Mouse (Mus musculus): Measurements from ENCODE around the gene March4. TPM values are rescaled to one million over a fixed set of nuclear protein-coding genes. Genes with fewer than 3 reads are reported as not detected.

Gene March4
- polyA plus RNA-seq, 2 experiments = 0.05 TPM; not detected in 1

GRCm38 (mm10) chr1:72400616-72401015 lies 136.1 kb downstream of the March4 start:
- no peak overlapping the region for H3K27ac ChIP-seq (replicated peaks; ENCODE audit: low read depth, low read length)
- H3K9me3 ChIP-seq (ENCODE audit: control insufficient read depth, low read length) = no peaks in the 10 kb centered on the region
- no peaks in the 10 kb centered on the region for H3K4me1 ChIP-seq (ENCODE audit: control insufficient read depth, insufficient read depth, low read length)
- no peak for TF ChIP-seq POLR2A (IDR thresholded peaks at IDR 0.05; ENCODE audit: borderline replicate concordance, extremely low read depth, insufficient read depth, insufficient read length)
- no peak overlapping the region for H3K4me3 ChIP-seq (replicated peaks; ENCODE audit: low read length)
- peaks cover 8% of the 10 kb centered on the region for H3K36me3 ChIP-seq (ENCODE audit: control insufficient read depth, insufficient read depth, low read length)
- DNase-seq (ENCODE audit: low spot score) = peak; percentile 27
- no peak for ATAC-seq (ENCODE audit: low FRiP score, low read depth)
- no peak overlapping the region for H3K9ac ChIP-seq (ENCODE audit: low read depth, low read length, severe bottlenecking)
- no peak overlapping the region for H3K4me2 ChIP-seq (replicated peaks; ENCODE audit: low read depth, low read length, severe bottlenecking)
- no peaks in the 10 kb centered on the region for H3K27me3 ChIP-seq (ENCODE audit: control insufficient read depth, insufficient read depth, low read length)
- WGBS = 66% methylated on average over 9 of the region's 9 CpGs

GRCm38 (mm10) chr1:72399720-72400401 lies 136.9 kb downstream of the March4 start:
- TF ChIP-seq POLR2A (IDR thresholded peaks at IDR 0.05; ENCODE audit: borderline replicate concordance, extremely low read depth, insufficient read depth, insufficient read length) = no peak
- Histone ChIP-seq H3K36me3 (ENCODE audit: control insufficient read depth, insufficient read depth, low read length) (peaks cover 15% of the 10 kb centered on the region), H3K9me3 (ENCODE audit: control insufficient read depth, low read length) (no peaks in the 10 kb centered on the region), H3K4me1 (ENCODE audit: control insufficient read depth, insufficient read depth, low read length) (no peaks in the 10 kb centered on the region), H3K4me2 (replicated peaks; ENCODE audit: low read depth, low read length, severe bottlenecking) (no peak overlapping the region), H3K4me3 (replicated peaks; ENCODE audit: low read length) (no peak overlapping the region), H3K27me3 (ENCODE audit: control insufficient read depth, insufficient read depth, low read length) (no peaks in the 10 kb centered on the region), H3K27ac (replicated peaks; ENCODE audit: low read depth, low read length) (no peak overlapping the region), H3K9ac (ENCODE audit: low read depth, low read length, severe bottlenecking) (no peak overlapping the region)
- no peak for DNase-seq (ENCODE audit: low spot score)
- 80% methylated on average over 8 of the region's 8 CpGs for WGBS
- no peak for ATAC-seq (ENCODE audit: low FRiP score, low read depth)

- WGBS = 63% methylated on average over 4 of the region's 4 CpGs
- no peak for ATAC-seq (ENCODE audit: low FRiP score, low read depth)
- Histone ChIP-seq H3K4me3 (replicated peaks; ENCODE audit: low read length) (no peak overlapping the region), H3K4me1 (ENCODE audit: control insufficient read depth, insufficient read depth, low read length) (no peaks in the 10 kb centered on the region), H3K9ac (ENCODE audit: low read depth, low read length, severe bottlenecking) (no peak overlapping the region), H3K27me3 (ENCODE audit: control insufficient read depth, insufficient read depth, low read length) (no peaks in the 10 kb centered on the region), H3K27ac (replicated peaks; ENCODE audit: low read depth, low read length) (no peak overlapping the region), H3K9me3 (ENCODE audit: control insufficient read depth, low read length) (no peaks in the 10 kb centered on the region), H3K4me2 (replicated peaks; ENCODE audit: low read depth, low read length, severe bottlenecking) (no peak overlapping the region), H3K36me3 (ENCODE audit: control insufficient read depth, insufficient read depth, low read length) (peaks cover 36% of the 10 kb centered on the region)
- no peak for DNase-seq (ENCODE audit: low spot score)
- TF ChIP-seq POLR2A (IDR thresholded peaks at IDR 0.05; ENCODE audit: borderline replicate concordance, extremely low read depth, insufficient read depth, insufficient read length) = no peak
These were observed 146.3 kb downstream of the March4 start for GRCm38 (mm10) chr1:72390420-72390819.

GRCm38 (mm10) chr1:72383651-72384050 lies 153.1 kb downstream of the March4 start:
- DNase-seq (ENCODE audit: low spot score) (no peak), ATAC-seq (ENCODE audit: low FRiP score, low read depth) (no peak)
- 71% methylated on average over 5 of the region's 5 CpGs for WGBS
- H3K4me1 ChIP-seq (ENCODE audit: control insufficient read depth, insufficient read depth, low read length) = no peaks in the 10 kb centered on the region
- no peak overlapping the region for H3K27ac ChIP-seq (replicated peaks; ENCODE audit: low read depth, low read length)
- H3K9ac ChIP-seq (ENCODE audit: low read depth, low read length, severe bottlenecking) = no peak overlapping the region
- no peak overlapping the region for H3K4me3 ChIP-seq (replicated peaks; ENCODE audit: low read length)
- TF ChIP-seq POLR2A (IDR thresholded peaks at IDR 0.05; ENCODE audit: borderline replicate concordance, extremely low read depth, insufficient read depth, insufficient read length) = no peak
- no peaks in the 10 kb centered on the region for H3K9me3 ChIP-seq (ENCODE audit: control insufficient read depth, low read length)
- peaks cover 31% of the 10 kb centered on the region for H3K36me3 ChIP-seq (ENCODE audit: control insufficient read depth, insufficient read depth, low read length)
- no peaks in the 10 kb centered on the region for H3K27me3 ChIP-seq (ENCODE audit: control insufficient read depth, insufficient read depth, low read length)
- no peak overlapping the region for H3K4me2 ChIP-seq (replicated peaks; ENCODE audit: low read depth, low read length, severe bottlenecking)

- no peak for ATAC-seq (ENCODE audit: low FRiP score, low read depth)
These were observed 153.7 kb downstream of the March4 start for GRCm38 (mm10) chr1:72383056-72383455.

More at GRCm38 (mm10) chr1:72383056-72383455, 153.7 kb downstream of the March4 start:
- TF ChIP-seq POLR2A (IDR thresholded peaks at IDR 0.05; ENCODE audit: borderline replicate concordance, extremely low read depth, insufficient read depth, insufficient read length) = no peak
- Histone ChIP-seq H3K27me3 (ENCODE audit: control insufficient read depth, insufficient read depth, low read length) (no peaks in the 10 kb centered on the region), H3K4me2 (replicated peaks; ENCODE audit: low read depth, low read length, severe bottlenecking) (no peak overlapping the region), H3K9me3 (ENCODE audit: control insufficient read depth, low read length) (no peaks in the 10 kb centered on the region), H3K36me3 (ENCODE audit: control insufficient read depth, insufficient read depth, low read length) (peaks cover 28% of the 10 kb centered on the region), H3K9ac (ENCODE audit: low read depth, low read length, severe bottlenecking) (no peak overlapping the region), H3K4me3 (replicated peaks; ENCODE audit: low read length) (no peak overlapping the region), H3K4me1 (ENCODE audit: control insufficient read depth, insufficient read depth, low read length) (no peaks in the 10 kb centered on the region), H3K27ac (replicated peaks; ENCODE audit: low read depth, low read length) (no peak overlapping the region)
- 79% methylated on average over 7 of the region's 7 CpGs for WGBS
- DNase-seq (ENCODE audit: low spot score) = no peak

All from limb, embryonic 14.5 days (tissue).